Mouse (Mus musculus) mature B cell (primary cell): ENCODE results near the gene Wnk4.

ENCODE experiments used
- in situ Hi-C: fragments of 300-500 bp; cut with MboI; formaldehyde crosslinking; loops from 2 replicates; pipeline ENCODE4 v1.14.3; 2019

Wnk4 gene

DNA sequence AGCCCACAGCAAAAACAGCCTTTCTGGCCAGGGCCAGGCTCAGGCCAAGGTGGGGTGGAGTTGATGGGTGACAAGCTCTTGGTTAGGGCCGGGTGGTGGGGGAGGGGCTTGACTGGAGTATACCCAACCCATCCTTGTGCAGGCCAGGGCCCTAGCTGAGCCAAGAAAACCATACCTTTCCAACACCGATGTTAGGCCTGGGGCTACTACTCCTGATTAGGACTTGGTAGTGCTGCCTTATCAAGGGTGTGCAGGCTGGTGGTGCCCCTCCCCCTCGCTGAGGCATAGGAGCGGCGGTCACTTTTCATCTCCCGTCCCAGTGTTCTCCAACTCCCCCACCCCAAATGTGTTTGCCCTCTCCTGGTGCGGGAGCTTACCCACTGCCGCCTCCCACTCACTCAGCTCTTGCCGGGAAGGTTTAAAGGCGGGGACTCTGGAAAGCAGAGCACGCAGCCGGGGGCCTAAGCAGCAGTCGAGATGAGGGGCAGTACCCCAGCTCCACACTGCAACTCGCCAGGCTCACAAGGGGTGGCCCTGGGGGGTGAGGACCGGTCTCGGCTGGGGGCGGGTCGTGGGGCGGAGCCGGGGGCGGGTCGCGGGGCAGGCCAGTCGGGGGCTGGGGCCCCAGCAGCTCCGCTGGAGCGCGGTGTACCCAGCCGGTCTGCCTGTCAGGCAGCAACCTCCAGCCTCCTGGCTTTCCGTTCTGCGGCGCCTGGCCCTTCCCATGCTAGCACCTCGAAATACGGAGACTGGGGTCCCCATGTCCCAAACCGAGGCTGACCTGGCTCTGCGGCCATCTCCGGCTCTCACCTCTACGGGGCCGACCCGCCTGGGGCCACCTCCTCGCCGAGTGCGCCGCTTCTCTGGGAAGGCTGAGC is at the start of gene Wnk4:
Gene Wnk4, plus strand, starts transcription at position 620 of the 878 bp plus-strand sequence.
- in situ Hi-C loops: no loop called here

DNA sequence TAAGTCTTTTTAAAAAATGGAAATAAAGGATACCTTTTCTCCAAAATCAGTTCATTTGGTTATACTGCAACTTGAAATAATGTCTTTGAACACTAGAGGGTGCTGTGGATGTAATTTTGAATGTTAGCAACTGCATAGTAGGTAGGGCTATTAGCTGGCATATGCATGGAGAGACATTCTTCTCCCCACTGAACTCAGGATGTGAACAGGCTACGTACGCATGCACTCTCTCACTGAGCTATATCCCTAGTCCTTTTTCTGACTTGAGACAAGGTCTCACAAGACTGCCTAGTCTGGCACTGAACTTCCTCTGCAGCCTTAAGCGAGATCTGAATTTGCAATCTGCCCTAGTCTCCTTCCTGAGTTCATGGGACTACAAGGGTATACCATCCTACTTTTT is 48.4 kb upstream of the Wnk4 start:
- in situ Hi-C loops: loop anchor here (5.0 kb wide), 1 partner anchor 35 kb away; the partner anchor contains the start of gene Ramp2

DNA sequence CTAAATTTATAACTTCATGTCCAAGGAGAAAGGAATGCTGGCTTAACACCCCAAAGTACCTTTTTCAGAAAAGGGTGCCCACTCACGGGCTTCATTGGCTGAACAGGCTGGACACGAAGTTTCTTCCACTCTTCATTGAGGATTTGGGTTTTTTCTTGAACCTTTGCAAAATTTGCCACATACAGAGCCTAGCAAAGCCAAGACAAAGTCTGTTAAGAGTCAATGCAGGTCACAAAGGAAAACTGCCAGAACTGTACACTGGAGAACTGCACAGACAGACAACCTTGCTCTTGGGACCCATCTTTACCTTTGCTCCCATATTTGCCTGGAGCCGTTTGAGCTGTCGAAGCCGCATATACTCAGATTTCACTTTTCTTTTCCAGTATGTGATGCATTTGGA is 43.4 kb upstream of the Wnk4 start:
- in situ Hi-C loops: no loop called here

DNA sequence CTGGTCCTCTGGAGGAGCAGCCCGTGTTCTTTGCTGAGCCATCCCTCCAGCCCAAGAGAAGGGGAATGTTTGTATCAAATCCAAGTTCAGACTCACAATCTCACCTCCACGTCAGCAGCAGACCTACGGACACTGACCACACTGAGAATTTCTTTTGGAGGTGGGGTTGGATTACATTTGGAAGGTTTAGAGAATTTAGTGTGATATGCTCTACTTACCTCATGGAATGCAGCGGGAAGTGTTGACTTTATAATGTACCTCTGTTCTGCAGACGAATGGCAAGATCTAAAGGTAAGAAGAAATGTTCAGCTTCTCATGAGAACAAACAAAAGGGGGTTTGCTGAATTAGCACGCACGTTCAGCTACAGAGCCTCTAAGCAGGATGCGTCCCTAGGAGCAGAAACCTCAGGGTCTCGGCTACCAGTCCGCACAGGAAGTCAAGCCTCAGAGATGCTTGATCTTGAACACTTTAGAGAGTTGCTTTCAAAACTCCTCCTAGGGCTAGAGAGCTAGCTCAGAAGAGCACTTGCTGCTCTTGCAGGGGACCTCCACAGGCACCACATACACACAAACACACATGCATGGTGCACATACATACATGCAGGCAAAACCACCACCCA is 41.8 kb upstream of the Wnk4 start:
- in situ Hi-C loops: no loop called here

DNA sequence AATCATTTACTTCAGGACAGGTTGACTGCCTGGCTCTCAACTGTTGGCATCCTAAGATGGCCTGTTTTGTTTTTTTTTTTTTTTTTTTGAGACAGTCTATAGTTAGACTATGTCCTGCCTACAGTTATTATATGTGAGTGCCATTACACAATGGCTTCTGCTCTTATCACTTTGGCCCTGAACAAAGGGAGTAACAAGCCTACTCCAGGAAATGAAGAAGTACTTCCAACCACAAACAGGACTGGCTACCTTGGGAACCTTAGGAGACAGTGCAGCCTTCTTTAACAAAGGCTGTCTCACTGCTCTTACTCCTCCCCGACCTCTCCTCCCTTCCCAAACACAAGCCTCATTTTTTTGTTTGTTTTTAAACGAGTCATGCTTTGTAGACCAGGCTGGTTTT is 39.5 kb upstream of the Wnk4 start:
- in situ Hi-C loops: no loop called here

DNA sequence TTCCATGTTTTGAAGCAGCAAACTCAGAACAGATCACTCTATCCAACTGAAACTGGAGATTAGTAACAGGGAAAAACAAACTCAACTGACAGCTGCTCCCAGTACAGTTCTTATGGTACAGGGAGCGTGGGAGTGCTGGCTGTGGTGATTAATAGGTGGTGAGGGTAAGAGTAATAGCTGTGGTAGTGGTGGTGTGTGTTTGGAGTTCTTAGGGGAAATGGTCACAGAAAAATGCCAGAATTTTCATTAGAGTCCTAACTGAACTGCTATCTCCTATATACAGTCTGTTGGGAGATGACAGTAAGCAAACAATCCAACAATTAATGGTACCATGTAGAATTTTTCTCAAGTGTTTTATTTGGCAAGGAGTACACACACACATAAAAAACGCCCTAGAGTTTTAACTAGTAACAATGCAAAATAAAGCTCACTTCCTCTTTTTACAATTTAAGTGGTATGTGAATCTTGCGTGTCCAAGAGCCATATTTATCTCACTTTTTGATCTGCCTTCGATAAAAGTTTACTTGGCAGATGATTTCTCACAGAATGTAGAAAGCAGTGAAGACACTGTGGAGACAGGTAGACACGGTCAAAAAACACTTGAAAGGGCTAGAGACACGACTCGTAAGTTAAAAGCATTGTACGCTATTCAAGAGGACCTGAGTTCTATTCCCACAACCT is 38.9 kb upstream of the Wnk4 start:
- in situ Hi-C loops: no loop called here

DNA sequence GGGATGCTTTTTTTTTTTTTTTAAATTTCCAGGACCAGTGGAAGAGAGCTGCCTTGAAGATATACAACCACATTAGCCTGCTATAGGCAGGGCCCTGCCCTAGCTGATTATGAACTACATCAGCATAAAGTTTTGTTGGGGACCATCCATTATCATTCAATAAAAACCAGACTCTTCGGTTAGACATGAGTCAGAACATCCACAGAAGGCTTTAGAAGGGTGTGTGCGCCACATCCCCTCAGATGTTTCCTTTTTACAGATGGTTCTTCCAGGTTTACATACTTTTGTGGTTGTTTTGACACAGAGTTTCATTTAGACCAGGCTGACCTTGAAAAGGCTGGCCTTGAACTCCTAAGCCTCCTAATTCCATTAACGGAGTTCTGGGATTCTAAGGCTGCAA is 36.0 kb upstream of the Wnk4 start:
- in situ Hi-C loops: no loop called here

DNA sequence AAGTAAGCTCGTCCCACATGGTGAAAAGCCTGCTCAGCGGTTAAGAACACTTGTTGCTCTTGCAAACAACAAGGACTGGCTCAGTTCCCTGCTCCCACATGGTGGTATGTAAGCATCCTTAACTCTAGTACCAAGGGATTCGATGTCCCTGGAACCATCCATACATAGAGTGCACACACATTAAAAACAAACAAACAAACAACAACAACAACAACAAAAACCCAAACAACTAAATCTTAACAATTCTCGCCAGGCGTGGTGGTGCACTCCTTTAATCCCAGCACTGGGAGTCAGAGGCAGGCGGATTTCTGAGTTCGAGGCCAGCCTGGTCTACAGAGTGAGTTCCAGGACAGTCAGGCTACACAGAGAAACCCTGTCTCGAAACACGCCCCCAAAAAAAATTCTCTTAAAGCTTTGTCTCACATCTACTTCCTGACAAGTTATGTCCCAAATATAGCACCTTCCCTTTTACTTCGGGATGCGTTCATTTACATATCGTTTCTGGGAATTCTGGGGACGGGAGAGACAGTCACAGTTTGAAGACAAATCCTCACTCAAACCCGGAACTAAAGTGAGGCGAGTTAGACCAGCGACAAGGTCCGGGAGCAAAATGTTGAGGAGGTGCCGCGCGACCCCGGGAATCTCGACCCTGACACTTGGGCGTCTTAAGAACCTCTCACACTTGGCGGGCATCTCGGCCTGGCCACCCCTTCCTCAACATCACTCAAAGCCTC is 34.9 kb upstream of the Wnk4 start:
- in situ Hi-C loops: no loop called here

DNA sequence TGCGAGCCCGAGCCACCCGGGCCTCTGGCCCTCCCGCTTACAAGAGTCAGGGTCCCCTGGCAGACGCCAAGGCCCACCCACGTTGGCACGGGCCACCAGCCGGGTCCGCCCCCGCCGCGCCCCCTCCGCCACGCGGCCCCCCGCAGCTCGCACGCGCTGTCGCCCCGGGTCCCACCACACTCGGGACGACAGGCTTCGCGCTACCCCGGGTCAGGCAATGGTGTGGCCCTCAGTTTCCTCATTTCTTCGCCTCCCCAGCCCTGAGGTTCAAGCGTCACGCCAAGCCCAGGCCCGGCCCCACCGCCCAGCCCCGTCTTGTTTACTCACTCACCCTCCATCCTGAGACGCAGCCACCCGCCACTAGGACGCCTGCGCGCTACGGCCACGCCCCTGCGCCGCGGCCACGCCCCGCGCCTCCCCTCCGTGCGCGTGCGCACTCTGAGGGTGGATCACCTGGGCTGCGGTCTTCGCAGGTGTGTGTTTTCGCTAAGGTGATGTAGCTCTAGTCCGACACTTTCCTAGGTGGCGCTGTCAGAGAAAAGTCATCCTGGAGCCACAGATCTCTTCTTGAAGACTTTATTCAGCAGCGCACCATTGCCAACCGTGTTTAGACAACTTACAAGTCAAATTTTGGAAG is 34.2 kb upstream of the Wnk4 start, which contains the start of gene Ezh1:
Gene Ezh1, minus strand, starts transcription at position 399 of the 637 bp plus-strand sequence.
- in situ Hi-C loops: no loop called here

DNA sequence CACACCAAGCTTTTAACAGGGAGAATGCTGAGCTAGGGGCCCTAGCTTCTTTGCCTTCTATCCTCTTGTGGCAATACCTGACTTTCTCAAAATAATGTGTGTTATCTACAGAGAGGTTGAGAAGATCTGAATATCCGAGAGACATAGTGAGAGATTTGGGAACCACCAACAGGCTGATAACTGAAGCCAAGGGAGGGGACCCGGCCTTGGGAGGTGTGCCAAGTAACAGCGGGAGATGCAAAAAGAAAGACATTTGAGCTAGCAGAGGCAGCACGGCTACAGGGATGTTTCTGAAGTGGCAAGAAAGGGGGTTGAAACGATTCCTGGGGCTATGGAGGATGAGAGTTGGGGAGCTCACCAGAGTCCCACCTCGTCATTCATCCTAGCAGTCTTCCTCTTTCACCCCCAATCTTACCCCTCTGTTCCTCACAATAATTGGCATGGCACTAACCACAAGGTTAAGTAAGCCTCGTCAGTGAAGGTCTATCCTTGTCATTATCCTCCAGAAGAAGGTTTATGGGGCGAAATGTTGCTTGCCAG is 30.9 kb upstream of the Wnk4 start:
- in situ Hi-C loops: no loop called here

DNA sequence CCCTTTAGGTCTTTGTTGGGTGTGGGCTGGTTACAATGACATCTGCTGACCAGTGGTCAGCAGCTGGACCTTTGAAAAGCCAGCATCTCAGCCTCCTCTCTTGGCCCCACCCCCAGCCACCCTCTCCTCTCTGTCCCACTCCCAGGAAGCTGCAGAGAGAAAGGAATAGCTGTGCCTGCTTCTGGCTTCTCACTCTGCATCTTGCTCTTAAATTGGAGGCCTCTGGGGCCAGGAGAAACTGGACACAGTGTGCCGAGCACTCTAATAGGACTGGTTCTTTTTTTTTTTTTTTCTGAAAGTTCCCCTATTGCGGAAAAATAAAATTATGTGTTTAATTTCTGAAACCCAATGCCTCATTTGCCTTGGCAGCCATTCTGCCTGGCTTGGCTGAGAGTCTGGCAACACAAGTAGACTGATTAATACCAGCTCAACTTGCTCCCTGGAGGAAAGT is 30.3 kb upstream of the Wnk4 start:
- in situ Hi-C loops: no loop called here

DNA sequence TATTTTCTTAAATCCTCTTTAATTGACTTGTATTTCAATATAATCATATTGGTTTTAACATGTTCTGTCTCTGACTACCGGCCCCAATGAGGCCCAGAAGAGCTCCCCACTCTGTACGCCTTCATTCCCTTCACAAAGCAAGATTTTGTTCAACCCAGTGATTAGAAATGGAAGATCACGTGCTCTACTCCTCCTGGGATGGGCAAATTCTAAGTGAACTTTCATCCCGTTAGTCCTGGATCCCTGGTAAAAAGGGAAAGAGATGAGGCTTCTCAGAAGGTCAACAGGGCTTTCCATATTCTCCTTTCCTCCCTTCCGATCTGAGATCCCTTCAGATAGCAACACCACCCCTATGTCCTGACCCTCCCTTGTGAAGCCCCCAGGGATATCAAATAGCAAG is 29.8 kb upstream of the Wnk4 start:
- in situ Hi-C loops: no loop called here

DNA sequence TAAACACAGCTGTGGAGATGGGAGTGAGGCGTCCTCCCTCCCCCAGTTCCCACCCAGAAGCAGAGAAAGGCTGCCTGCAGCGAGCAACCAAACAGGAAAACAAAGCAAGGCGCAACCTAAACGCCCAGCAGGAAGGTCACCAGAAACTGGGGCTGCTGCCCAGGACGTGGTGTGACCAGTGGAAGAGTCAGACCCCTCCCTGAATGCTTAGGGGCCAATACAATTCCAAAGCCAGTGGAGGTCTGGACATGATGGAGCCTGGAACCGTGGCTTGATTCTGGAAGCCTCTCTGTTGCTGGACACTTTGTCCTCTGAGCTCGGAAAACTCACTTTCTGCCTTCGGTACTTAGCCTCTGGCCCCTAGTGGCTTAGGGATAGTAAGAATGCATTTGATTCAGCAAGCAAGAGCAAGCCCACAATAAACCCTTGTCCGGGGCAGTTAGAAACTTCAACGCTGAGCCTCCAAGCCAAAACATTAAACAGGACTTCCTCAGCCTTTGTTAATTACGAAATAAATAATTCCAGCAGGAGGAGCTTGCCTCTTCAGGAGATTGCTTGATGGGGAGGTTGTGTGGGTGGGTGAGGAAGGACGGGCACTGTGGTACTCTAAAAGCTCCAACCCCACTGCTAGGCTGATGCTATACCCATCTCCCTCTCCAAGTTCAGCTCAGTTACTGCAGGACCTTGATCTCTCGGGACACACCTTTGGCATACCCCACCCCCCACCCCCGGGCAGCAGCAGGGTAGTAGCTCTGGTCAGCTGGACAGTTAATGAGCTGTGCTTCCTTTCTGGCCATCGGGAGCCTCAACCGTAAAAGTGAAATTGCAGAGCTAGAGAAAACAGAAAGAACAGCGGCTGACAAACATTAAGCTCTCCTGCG is 29.1 kb upstream of the Wnk4 start:
- in situ Hi-C loops: no loop called here

DNA sequence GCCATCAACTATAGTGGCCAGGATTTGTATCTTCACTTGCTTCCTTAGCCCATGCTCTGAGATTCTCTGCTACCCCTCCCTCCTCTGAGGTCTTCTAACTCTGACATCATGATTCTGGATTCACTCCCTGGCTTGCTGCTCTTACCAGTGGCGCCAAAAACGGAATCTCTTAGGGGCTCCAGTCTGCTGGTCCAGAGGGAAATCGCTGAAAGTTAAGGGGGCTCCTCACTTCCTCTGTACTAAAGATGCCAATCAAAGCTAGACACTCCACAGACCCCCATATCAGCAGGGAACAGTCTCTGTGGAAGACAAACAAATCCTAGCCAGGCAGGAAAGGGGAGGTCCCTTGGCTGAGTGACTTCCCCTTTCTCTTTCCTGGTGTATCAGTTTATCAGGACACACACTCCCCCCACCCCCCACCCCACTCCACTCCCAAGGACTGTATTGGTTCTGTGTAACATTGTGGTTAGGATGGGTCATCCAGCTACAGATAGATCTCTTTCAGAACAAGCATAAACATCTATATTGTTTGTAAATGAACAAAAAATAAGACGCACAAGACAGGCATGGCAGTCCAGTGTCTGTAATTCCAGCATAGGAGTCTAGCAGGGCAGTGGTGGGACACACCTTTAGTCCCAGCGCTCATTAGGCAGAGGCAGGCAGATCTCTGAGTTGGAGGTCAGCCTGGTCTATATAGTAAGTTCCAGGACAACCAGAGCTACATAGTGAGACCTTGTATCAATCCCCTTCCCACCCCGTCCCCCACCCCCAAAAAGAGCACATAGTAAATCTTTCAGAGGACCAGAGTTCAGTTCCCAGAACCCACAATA is 28.1 kb upstream of the Wnk4 start:
- in situ Hi-C loops: no loop called here

DNA sequence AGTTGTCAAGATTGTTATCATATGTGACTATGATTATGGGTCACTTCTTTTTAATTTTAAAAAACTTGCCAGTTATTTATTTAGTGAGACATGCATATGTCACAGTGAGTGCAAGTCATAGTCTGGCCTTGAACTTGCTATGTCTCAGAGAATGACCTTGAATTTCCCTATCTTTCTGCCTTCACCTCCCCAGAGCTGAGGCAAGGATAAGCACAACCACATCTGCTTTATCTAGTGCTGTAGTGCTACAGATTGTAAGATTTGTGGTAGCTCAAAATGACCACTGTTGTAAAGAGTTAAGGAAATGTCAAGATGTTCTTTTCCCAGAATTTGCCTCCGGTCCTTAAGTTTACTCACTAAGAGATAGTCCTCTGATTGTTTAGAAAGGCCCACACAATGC is 27.1 kb upstream of the Wnk4 start:
- in situ Hi-C loops: no loop called here

DNA sequence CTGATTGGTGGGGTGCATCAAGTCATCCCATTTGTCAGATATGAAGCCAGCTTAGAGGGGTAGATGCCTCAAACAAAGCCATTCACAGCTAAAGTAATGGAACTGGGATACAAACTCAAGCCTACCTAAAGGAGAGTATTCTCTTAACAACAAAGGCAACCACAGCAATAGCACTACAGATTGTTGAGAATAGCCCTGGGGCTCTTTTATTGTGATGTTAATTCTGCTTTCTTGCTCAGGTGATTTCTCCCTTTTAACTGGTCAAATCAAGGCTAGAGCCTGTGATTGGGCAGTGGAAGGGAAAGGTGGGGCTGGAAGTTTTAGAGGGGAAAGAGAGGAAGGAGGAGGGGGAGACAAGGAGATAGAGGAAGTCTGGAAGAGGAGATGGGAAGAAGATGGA is 26.2 kb upstream of the Wnk4 start:
- in situ Hi-C loops: no loop called here

DNA sequence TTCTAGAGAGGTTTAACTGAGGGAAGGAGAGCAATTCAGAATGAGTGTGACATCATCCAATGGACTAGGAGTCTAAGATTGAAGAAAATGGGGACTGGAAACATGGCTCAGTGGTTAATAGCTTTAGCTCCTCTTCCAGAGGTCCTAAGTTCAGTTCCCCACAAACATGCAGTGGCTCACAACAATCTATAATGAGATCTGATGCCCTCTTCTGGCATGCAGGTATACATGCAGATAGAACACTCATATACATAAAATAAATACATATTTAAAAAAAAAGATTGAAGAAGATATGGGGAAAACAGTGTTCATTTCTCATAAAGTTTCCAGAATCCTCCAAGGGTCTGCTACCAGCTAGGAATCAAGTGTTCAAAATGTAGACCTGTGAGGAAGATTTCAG is 24.9 kb upstream of the Wnk4 start:
- in situ Hi-C loops: no loop called here

DNA sequence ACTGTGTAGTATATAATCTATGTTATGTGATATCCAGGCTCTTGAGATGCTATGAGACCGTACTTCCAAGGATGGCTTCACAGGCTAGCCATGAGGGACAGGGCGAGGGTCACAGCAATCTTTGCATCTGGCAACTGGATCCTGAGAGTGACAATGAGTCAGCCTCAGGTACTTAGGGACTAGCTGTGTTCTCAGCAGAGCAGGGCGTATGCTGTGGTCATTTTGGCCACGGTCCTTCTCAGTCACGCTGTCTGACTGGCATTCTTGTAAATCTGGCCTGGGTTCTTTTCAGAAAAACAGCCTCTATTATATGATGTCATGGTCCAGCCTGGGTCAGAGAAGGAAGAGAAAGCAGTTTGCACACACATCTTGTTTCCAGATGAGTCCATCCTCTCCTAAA is 23.6 kb upstream of the Wnk4 start:
- in situ Hi-C loops: no loop called here

DNA sequence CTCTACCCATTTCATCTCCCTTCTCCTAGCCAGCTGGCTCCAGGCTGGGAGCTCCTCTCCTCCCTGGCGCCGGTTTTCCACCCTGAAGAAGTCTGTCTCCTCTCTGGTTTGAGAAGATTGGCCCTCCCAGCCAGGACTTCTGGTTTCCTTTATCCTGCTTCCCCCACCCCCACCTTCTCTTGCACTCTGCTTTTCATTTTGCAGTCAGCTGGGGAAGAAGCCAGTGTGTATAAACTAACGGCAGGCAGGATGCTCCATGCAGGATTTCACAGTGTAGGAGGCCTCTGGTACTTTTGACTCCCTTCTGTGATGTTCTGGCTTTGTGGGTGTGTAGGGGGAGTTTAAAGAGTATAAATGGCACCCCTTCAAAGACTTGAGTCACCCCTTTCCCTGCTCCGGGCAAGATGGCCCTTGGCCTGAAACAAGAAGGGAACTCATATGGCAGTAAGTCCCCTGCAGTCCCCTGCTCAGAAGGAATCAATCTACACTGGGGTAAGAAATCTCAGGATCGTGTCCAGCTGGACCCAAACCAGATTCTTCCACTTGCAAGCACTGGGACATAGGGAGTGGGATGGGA is 22.2 kb upstream of the Wnk4 start:
- in situ Hi-C loops: no loop called here
